Mouse (Mus musculus) stomach, postnatal 0 days (tissue): Measurements from ENCODE around the gene Radil. TPM values are rescaled to one million over a fixed set of nuclear protein-coding genes. Genes with fewer than 3 reads are reported as not detected.
A peak's percentile ranks its signal among the peaks of the same experiment; 100 is the strongest.

Experiments
- ATAC-seq: fragments of 200-750 bp; cut with Nextera tagmentation; 2 replicates; pipeline ENCODE4 v1.8.0; 2017; ENCODE audit not compliant: low FRiP score, low TSS enrichment
- DNase-seq: peaks from one replicate; pipeline ENCODE4 v3.0.0-alpha.2; 2016; ENCODE audit warnings: low spot score
- H3K27ac ChIP-seq: fragments of 300-500 bp; sonication (generic); replicated peaks from 2 replicates; pipeline ENCODE4 v1.5.1; 2014; ENCODE audit warnings: mild to moderate bottlenecking, control low read depth
- H3K27me3 ChIP-seq: fragments of 300-500 bp; sonication (generic); 2 replicates; pipeline ENCODE4 v1.6.1; 2014; ENCODE audit warnings: low read length; ENCODE audit not compliant: control insufficient read depth, insufficient read depth
- H3K36me3 ChIP-seq: fragments of 300-500 bp; sonication (generic); 2 replicates; pipeline ENCODE4 v1.6.1; 2014; ENCODE audit warnings: low read length, mixed read lengths; ENCODE audit not compliant: control insufficient read depth, insufficient read depth
- H3K4me1 ChIP-seq: fragments of 300-500 bp; sonication (generic); replicated peaks from 2 replicates; pipeline ENCODE4 v1.6.1; 2014; ENCODE audit warnings: antibody characterized with exemption; ENCODE audit not compliant: control insufficient read depth, insufficient read depth
- H3K4me2 ChIP-seq: fragments of 300-500 bp; sonication (generic); replicated peaks from 2 replicates; pipeline ENCODE4 v1.6.1; 2014; ENCODE audit warnings: low read depth, mild to moderate bottlenecking, control low read depth, moderate library complexity
- H3K4me3 ChIP-seq: fragments of 300-500 bp; sonication (generic); 2 replicates; pipeline ENCODE4 v1.5.1; 2014; ENCODE audit warnings: low read depth, low read length, control low read depth
- H3K9ac ChIP-seq: fragments of 300-500 bp; sonication (generic); 2 replicates; pipeline ENCODE4 v1.6.1; 2014; ENCODE audit warnings: mild to moderate bottlenecking, low read length, control low read depth, mixed read lengths
- H3K9me3 ChIP-seq: fragments of 300-500 bp; sonication (generic); 2 replicates; pipeline ENCODE4 v1.6.1; 2016; ENCODE audit warnings: low read length; ENCODE audit not compliant: control insufficient read depth
- CTCF ChIP-seq: IDR thresholded peaks from 2 replicates; pipeline ENCODE4 v1.5.1; 2016; ENCODE audit warnings: antibody characterized with exemption, low read depth, mild to moderate bottlenecking, moderate library complexity
- EP300 ChIP-seq: optimal IDR thresholded peaks from 2 replicates; pipeline ENCODE3; 2016; ENCODE audit warnings: antibody characterized with exemption
- whole genome bisulfite sequencing: fragments of 180-500 bp; shearing (Covaris S2); extraction: QIAGEN DNeasy Blood & Tissue Kit; methylation state at CpG from one replicate; pipeline ENCODE4 v1.1.7; 2014; 5-methylcytosine and 5-hydroxymethylcytosine counted together
- polyA plus RNA-seq: library from polyadenylated mRNA; unstranded; fragments of >200 nt; fragmentation: Nextera tagmentation; extraction: Ambion mirVana; gene quantifications from 2 replicates; pipeline ENCODE4 v1.2.1, GENCODE M21; 2015

The Radil gene
- polyA plus RNA-seq, 1 experiment from 2014 or later, result 0.36 TPM

DNA sequence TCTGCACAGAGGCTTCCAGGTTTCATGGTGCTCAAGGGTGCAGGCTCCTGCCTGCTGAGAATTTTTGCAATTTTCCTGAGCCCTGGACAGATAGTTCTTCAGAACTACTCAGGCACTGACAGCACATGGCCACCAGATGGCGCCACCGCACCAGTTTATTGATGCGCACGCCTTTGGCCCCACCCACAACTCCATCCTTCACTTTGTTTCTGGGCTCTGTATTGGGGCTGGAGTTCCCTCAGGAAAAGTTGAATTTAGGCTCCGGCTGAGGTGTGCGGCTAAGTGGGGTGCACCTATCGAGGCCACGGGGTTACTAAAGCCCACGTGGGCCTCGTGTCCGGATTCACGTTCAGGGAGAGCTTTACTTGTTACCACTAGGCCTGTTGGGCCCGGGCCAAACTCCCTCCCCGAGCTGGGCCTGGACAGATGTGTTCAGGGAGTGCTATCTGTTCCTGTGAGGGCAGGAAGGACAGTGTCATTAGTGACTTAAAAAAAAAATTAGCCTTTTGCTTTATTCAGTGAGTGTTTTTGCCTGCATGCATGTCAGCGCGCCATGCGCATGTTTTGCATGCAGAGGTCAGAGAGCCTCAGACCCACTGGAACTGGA is 72.0 kb downstream of the Radil start:
- Histone ChIP-seq H3K27me3 (no peaks in the 10 kb centered on the region), H3K4me2 (peak overlapping the region; percentile 46), H3K4me1 (no peaks in the 10 kb centered on the region), H3K36me3 (no peaks in the 10 kb centered on the region), H3K9ac (0 out of 2 replicates have a peak overlapping the region, but pooled peaks have one; percentile 23), H3K9me3 (no peaks in the 10 kb centered on the region), H3K27ac (no peak overlapping the region), H3K4me3 (no peak overlapping the region)
- TF ChIP-seq CTCF, result peak; percentile 92
- no peak for TF ChIP-seq EP300
- DNase-seq (peak; percentile 85), ATAC-seq (peak; percentile 55)
- WGBS, result 31% methylated on average over 17 of the region's 17 CpGs

DNA sequence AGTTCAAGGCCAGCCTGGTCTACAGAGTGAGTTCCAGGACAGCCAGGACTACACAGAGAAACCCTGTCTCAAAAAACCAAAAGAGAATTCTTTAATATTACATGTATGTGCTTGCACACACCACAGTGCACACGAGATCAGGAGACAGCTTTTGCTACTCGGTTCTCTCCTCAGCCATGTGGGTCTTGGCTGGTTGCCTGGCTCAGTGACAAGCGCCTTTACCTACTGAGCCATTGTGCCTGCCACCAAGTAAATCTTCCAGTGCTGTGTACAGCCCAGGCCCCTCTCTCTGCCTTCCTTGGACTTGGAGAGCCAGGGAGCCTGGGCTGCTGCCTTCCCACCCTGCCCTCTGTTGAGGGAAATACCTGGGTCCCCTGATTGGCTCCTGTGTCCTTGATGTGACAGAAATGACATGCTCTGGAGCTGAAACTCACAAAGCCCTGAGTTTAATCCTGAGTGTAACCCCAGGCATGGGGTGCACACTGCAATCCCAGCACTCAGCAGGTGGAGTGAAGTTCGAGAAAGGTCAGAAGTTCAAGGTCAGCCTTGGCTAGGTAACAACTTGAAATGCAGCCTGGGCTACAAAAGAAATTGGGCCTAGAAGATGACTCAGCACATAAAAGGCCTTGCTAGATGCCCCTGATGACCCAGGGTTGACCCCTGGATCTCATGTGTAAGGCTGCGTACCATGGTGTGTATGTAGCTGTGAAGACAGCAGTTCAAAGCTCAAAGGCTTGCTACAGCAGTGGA is 72.9 kb downstream of the Radil start:
- Histone ChIP-seq H3K9me3 (no peaks in the 10 kb centered on the region), H3K4me3 (no peak overlapping the region), H3K4me1 (no peaks in the 10 kb centered on the region), H3K27ac (no peak overlapping the region), H3K9ac (no peak overlapping the region), H3K36me3 (no peaks in the 10 kb centered on the region), H3K4me2 (no peak overlapping the region), H3K27me3 (no peaks in the 10 kb centered on the region)
- TF ChIP-seq CTCF (no peak), EP300 (no peak)
- WGBS, result 80% methylated on average over 5 of the region's 5 CpGs
- ATAC-seq, result 0 out of 2 replicates have a peak, but pooled peaks have one; percentile 6
- DNase-seq, result no peak

DNA sequence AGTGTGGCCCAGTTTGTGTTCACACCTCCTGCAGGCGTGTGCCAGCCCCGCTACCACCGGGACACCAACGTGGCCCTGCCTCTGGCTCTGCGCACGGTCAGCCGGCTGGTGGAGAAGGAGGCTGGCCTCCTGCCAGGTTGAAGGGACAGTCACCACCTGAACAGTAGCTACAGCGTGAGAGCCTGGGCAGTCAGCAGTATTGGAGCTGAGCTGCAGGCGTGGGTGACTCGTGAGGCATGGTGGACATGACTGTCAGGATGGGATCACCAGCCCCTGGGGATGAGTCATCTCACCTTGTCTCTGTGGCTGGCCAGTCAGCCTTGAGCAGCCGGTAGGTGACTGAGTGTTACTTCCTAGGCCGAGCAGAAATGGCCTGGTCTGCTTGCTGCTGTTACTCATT is 73.6 kb downstream of the Radil start:
- no peaks in the 10 kb centered on the region for H3K27me3 ChIP-seq
- no peak overlapping the region for H3K27ac ChIP-seq
- WGBS, result 80% methylated on average over 12 of the region's 12 CpGs
- no peaks in the 10 kb centered on the region for H3K4me1 ChIP-seq
- H3K36me3 ChIP-seq, result no peaks in the 10 kb centered on the region
- ATAC-seq (no peak), DNase-seq (no peak)
- no peak overlapping the region for H3K4me2 ChIP-seq
- no peaks in the 10 kb centered on the region for H3K9me3 ChIP-seq
- H3K9ac ChIP-seq, result no peak overlapping the region
- TF ChIP-seq EP300, result no peak
- no peak overlapping the region for H3K4me3 ChIP-seq

DNA sequence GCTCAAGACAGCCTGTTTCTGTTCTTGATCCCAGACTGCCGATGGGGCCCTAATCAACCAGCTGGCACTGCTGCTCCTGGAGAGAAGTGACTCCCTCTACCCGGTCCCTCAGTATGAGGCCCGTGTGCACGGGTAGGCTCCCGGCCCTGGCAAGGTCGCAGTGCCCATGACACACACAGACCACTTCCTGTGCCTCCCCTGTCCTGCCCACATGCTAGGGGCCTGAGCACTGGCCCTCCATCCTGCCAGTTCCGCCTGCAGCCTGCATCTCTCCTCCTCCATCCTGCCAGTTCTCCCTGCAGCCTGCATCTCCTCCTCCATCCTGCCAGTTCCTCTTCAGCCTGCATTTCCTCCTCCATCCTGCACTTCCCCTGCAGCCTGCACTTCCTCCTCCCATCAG is 75.2 kb downstream of the Radil start:
- H3K4me3 ChIP-seq, result no peak overlapping the region
- DNase-seq, result no peak
- no peaks in the 10 kb centered on the region for H3K27me3 ChIP-seq
- H3K27ac ChIP-seq, result no peak overlapping the region
- no peaks in the 10 kb centered on the region for H3K9me3 ChIP-seq
- WGBS, result 82% methylated on average over 7 of the region's 7 CpGs
- no peak overlapping the region for H3K4me2 ChIP-seq
- 0 out of 2 replicates have a peak, but pooled peaks cover 2% of the 10 kb centered on the region for H3K36me3 ChIP-seq
- no peak for TF ChIP-seq CTCF
- no peak for TF ChIP-seq EP300
- 0 out of 2 replicates have a peak, but pooled peaks have one; percentile 23 for ATAC-seq
- no peak overlapping the region for H3K9ac ChIP-seq
- no peaks in the 10 kb centered on the region for H3K4me1 ChIP-seq

DNA sequence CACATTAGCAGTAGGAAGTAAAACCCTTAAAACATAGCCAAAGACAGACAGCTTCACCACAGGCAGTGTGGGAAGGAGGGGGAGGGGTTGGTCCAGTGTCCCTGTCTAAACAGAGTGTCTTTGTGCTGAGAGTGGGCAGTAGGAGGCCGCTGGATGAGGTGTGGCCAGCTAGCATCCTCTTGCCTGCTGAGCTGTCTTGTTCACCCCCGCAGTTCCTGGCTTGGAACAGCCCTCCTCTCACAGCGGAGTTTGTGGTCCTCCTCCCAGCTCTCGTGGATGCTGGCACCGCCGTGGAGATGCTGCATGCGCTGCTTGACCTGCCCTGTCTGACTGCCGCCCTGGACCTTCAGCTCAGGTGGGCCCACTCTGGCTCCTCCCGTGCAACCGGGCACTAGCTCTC is 77.2 kb downstream of the Radil start:
- H3K4me2 ChIP-seq, result no peak overlapping the region
- no peaks in the 10 kb centered on the region for H3K27me3 ChIP-seq
- TF ChIP-seq EP300, result no peak
- TF ChIP-seq CTCF, result no peak
- H3K9ac ChIP-seq, result no peak overlapping the region
- WGBS, result 71% methylated on average over 10 of the region's 10 CpGs
- no peaks in the 10 kb centered on the region for H3K4me1 ChIP-seq
- no peaks in the 10 kb centered on the region for H3K9me3 ChIP-seq
- ATAC-seq (no peak), DNase-seq (no peak)
- H3K27ac ChIP-seq, result no peak overlapping the region
- H3K36me3 ChIP-seq, result peaks cover 5% of the 10 kb centered on the region; the same call in 1 of the 2 replicates
- no peak overlapping the region for H3K4me3 ChIP-seq

DNA sequence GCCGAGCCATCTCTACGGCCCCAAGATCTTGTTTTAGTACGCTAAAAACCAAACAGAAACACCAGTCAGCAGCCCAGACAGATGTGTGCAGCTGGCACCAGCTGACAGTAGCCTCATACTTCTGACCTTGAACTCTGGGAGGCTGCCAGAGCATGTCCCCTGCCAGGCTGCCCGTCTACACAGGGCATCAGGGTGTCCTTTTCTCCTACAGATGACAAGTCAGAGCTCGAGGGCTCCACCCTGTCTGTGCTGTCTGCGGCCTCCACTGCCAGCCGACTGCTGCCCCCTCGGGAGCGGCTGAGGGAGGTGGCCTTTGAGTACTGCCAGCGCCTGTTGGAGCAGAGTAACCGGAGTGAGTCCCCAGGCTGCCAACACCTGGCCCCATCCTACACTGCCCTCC is 81.1 kb downstream of the Radil start:
- TF ChIP-seq CTCF, result no peak
- TF ChIP-seq EP300, result no peak
- Histone ChIP-seq H3K27ac (no peak overlapping the region), H3K4me2 (no peak overlapping the region), H3K36me3 (peaks cover 9% of the 10 kb centered on the region; the same call in 1 of the 2 replicates), H3K4me1 (no peaks in the 10 kb centered on the region; the same call in 1 of the 2 replicates), H3K9me3 (no peaks in the 10 kb centered on the region), H3K4me3 (no peak overlapping the region), H3K9ac (no peak overlapping the region), H3K27me3 (no peaks in the 10 kb centered on the region)
- WGBS, result 81% methylated on average over 11 of the region's 11 CpGs
- ATAC-seq (no peak), DNase-seq (no peak)
